Mouse (Mus musculus) myocyte (in vitro differentiated cells): ENCODE measurements around the gene Moxd1. TPM values are rescaled to one million over a fixed set of nuclear protein-coding genes. Genes with fewer than 3 reads are reported as not detected.

Experiments
- H3K27me3 ChIP-seq: one replicate; pipeline ENCODE4 v1.6.1; 2011; ENCODE audit not compliant: control insufficient read depth, insufficient read depth, insufficient read length
- H3K36me3 ChIP-seq: one replicate; pipeline ENCODE4 v1.6.1; 2011; ENCODE audit not compliant: control insufficient read depth, insufficient read depth
- H3K4me2 ChIP-seq: one replicate; pipeline ENCODE4 v1.6.1; 2011; ENCODE audit warnings: low read depth, control low read depth
- H3K4me3 ChIP-seq: one replicate; pipeline ENCODE4 v1.5.1; 2011; ENCODE audit warnings: mild to moderate bottlenecking, control low read depth, moderate library complexity
- H3K79me2 ChIP-seq: one replicate; pipeline ENCODE4 v1.6.1; 2011; ENCODE audit not compliant: control insufficient read depth, insufficient read depth
- H3ac ChIP-seq: one replicate; pipeline ENCODE4 v1.6.1; 2011; ENCODE audit not compliant: control insufficient read depth, insufficient read length
- CEBPB ChIP-seq: IDR thresholded peaks from 2 replicates; pipeline ENCODE4 v1.6.1; 2011; ENCODE audit warnings: mild to moderate bottlenecking, moderate library complexity; ENCODE audit not compliant: poor library complexity, insufficient read depth, severe bottlenecking
- E2F4 ChIP-seq: IDR thresholded peaks from one replicate; pipeline ENCODE4 v1.6.1; 2011; ENCODE audit warnings: mild to moderate bottlenecking, control low read depth, moderate library complexity; ENCODE audit not compliant: insufficient read depth
- MAX ChIP-seq: IDR thresholded peaks from one replicate; pipeline ENCODE4 v1.6.1; 2011; ENCODE audit warnings: low read depth, mild to moderate bottlenecking, control low read depth
- MYOD1 ChIP-seq, 3 experiments: IDR thresholded peaks; one replicate each; pipeline ENCODE4 v1.6.1; 2011; ENCODE audit warnings: control low read depth in 2 of 3, low read depth in 2 of 3, mild to moderate bottlenecking in 2 of 3, moderate library complexity in 1 of 3; ENCODE audit not compliant: insufficient read length in 2 of 3, control insufficient read depth in 1 of 3
- MYOG ChIP-seq, 3 experiments: IDR thresholded peaks; one replicate each; pipeline ENCODE4 v1.6.1; 2011; ENCODE audit warnings: control low read depth in 2 of 3, low read depth in 2 of 3, mild to moderate bottlenecking in 2 of 3; ENCODE audit not compliant: insufficient read length in 2 of 3, control insufficient read depth in 1 of 3, insufficient read depth in 1 of 3
- POLR2A ChIP-seq: IDR thresholded peaks from one replicate; pipeline ENCODE4 v1.6.1; 2011; ENCODE audit warnings: low read depth, mild to moderate bottlenecking, control low read depth, moderate library complexity; ENCODE audit not compliant: insufficient read length
- POLR2AphosphoS2 ChIP-seq: IDR thresholded peaks from one replicate; pipeline ENCODE4 v1.6.1; 2011; ENCODE audit warnings: low read depth, control low read depth; ENCODE audit not compliant: insufficient read length
- REST ChIP-seq: IDR thresholded peaks from one replicate; pipeline ENCODE4 v1.6.1; 2011; ENCODE audit warnings: mild to moderate bottlenecking, control low read depth, moderate library complexity; ENCODE audit not compliant: insufficient read depth, insufficient read length
- SRF ChIP-seq: IDR thresholded peaks from one replicate; pipeline ENCODE4 v1.6.1; 2011; ENCODE audit warnings: low read depth; ENCODE audit not compliant: control insufficient read depth, insufficient read length
- TCF12 ChIP-seq: IDR thresholded peaks from one replicate; pipeline ENCODE4 v1.6.1; 2011; ENCODE audit warnings: mild to moderate bottlenecking, control low read depth; ENCODE audit not compliant: poor library complexity, insufficient read depth, severe bottlenecking
- TCF3 ChIP-seq: IDR thresholded peaks from one replicate; pipeline ENCODE4 v1.6.1; 2011; ENCODE audit warnings: low read depth, control low read depth; ENCODE audit not compliant: insufficient read length
- USF1 ChIP-seq: IDR thresholded peaks from one replicate; pipeline ENCODE4 v1.6.1; 2011; ENCODE audit warnings: low read depth, mild to moderate bottlenecking, control low read depth, moderate library complexity
- polyA plus RNA-seq: library from polyadenylated mRNA; unstranded; fragments of >200 nt; fragmentation: generic; extraction: Trizol; gene quantifications from one replicate; pipeline ENCODE4 v1.2.1, GENCODE M21; 2012; ENCODE audit warnings: missing spikeins

Moxd1 gene
- not detected for polyA plus RNA-seq

GRCm38 (mm10) chr10:24223449-24224143, at the start of gene Moxd1:
Gene Moxd1 (plus strand): TSS chr10:24223517.
- Histone ChIP-seq H3K4me2 (no peak within 1 kb of the TSS), H3ac (no peak within 1 kb of the TSS), H3K4me3 (no peak within 1 kb of the TSS), H3K36me3 (no peaks in the 10 kb centered on the region), H3K27me3 (peaks cover 26% of the 10 kb centered on the region), H3K79me2 (no peaks in the 10 kb centered on the region)
- no peak for TF ChIP-seq MAX
- TF ChIP-seq POLR2A: no peak
- TF ChIP-seq E2F4: no peak
- no peak for TF ChIP-seq SRF
- TF ChIP-seq MYOD1 (IDR thresholded peaks at IDR 0.05; ENCODE audit: control insufficient read depth in 1 of 3, insufficient read length in 2 of 3, low read depth in 2 of 3): no peak
- no peak for TF ChIP-seq POLR2AphosphoS2
- no peak for TF ChIP-seq TCF12
- no peak for TF ChIP-seq CEBPB
- TF ChIP-seq USF1: no peak
- no peak for TF ChIP-seq TCF3
- no peak for TF ChIP-seq MYOG (IDR thresholded peaks at IDR 0.05; ENCODE audit: control insufficient read depth in 1 of 3, insufficient read depth in 1 of 3, insufficient read length in 2 of 3, low read depth in 2 of 3)
- TF ChIP-seq REST: no peak

- H3K4me2 ChIP-seq: no peak overlapping the region
- H3K27me3 ChIP-seq: no peaks in the 10 kb centered on the region
- TF ChIP-seq SRF: no peak
- no peak for TF ChIP-seq POLR2AphosphoS2
- TF ChIP-seq TCF3: no peak
- no peak for TF ChIP-seq CEBPB
- no peak for TF ChIP-seq REST
- TF ChIP-seq E2F4: no peak
- TF ChIP-seq MYOD1 (IDR thresholded peaks at IDR 0.05; ENCODE audit: control insufficient read depth in 1 of 3, insufficient read length in 2 of 3, low read depth in 2 of 3): no peak
- no peak for TF ChIP-seq MAX
- H3K36me3 ChIP-seq: peaks cover 6% of the 10 kb centered on the region
- no peak overlapping the region for H3ac ChIP-seq
- no peak overlapping the region for H3K4me3 ChIP-seq
- H3K79me2 ChIP-seq: no peaks in the 10 kb centered on the region
These were observed 32.9 kb upstream of the Moxd1 start for GRCm38 (mm10) chr10:24190392-24190791.

- TF ChIP-seq USF1: no peak
- TF ChIP-seq E2F4: no peak
- TF ChIP-seq MAX: no peak
- TF ChIP-seq TCF3: no peak
- no peak for TF ChIP-seq SRF
- TF ChIP-seq REST: no peak
- TF ChIP-seq POLR2AphosphoS2: no peak
- no peak for TF ChIP-seq POLR2A
- no peak for TF ChIP-seq CEBPB
- TF ChIP-seq MYOD1 (IDR thresholded peaks at IDR 0.05; ENCODE audit: control insufficient read depth in 1 of 3, insufficient read length in 2 of 3, low read depth in 2 of 3): no peak
- Histone ChIP-seq H3K27me3 (no peaks in the 10 kb centered on the region), H3ac (no peak overlapping the region), H3K79me2 (no peaks in the 10 kb centered on the region), H3K4me3 (no peak overlapping the region), H3K4me2 (no peak overlapping the region), H3K36me3 (peaks cover 5% of the 10 kb centered on the region)
These were observed 31.3 kb upstream of the Moxd1 start for GRCm38 (mm10) chr10:24191977-24192376.

GRCm38 (mm10) chr10:24199303-24199702, 24.0 kb upstream of the Moxd1 start:
- H3K36me3 ChIP-seq: no peaks in the 10 kb centered on the region
- H3K27me3 ChIP-seq: no peaks in the 10 kb centered on the region
- no peak overlapping the region for H3K4me2 ChIP-seq
- TF ChIP-seq REST: no peak
- no peak for TF ChIP-seq POLR2A
- no peak for TF ChIP-seq USF1
- no peak overlapping the region for H3K4me3 ChIP-seq
- no peak overlapping the region for H3ac ChIP-seq
- no peaks in the 10 kb centered on the region for H3K79me2 ChIP-seq

GRCm38 (mm10) chr10:24200099-24200498, 23.2 kb upstream of the Moxd1 start:
- Histone ChIP-seq H3K79me2 (no peaks in the 10 kb centered on the region), H3K4me2 (no peak overlapping the region), H3K4me3 (no peak overlapping the region), H3K36me3 (no peaks in the 10 kb centered on the region), H3ac (no peak overlapping the region), H3K27me3 (no peaks in the 10 kb centered on the region)
- TF ChIP-seq E2F4 (no peak), USF1 (no peak)

GRCm38 (mm10) chr10:24210075-24210474, 13.2 kb upstream of the Moxd1 start:
- H3ac ChIP-seq: no peak overlapping the region
- no peaks in the 10 kb centered on the region for H3K79me2 ChIP-seq
- no peak overlapping the region for H3K4me3 ChIP-seq
- H3K4me2 ChIP-seq: no peak overlapping the region
- TF ChIP-seq TCF12 (no peak), E2F4 (no peak), SRF (no peak), USF1 (no peak), CEBPB (no peak), POLR2AphosphoS2 (no peak), POLR2A (no peak), MAX (no peak), MYOG (IDR thresholded peaks at IDR 0.05; ENCODE audit: control insufficient read depth in 1 of 3, insufficient read depth in 1 of 3, insufficient read length in 2 of 3, low read depth in 2 of 3) (no peak), TCF3 (no peak), REST (no peak), MYOD1 (IDR thresholded peaks at IDR 0.05; ENCODE audit: control insufficient read depth in 1 of 3, insufficient read length in 2 of 3, low read depth in 2 of 3) (no peak)
- H3K36me3 ChIP-seq: no peaks in the 10 kb centered on the region
- H3K27me3 ChIP-seq: no peaks in the 10 kb centered on the region
